Mouse (Mus musculus): ENCODE measurements around the gene Rab25. TPM values are rescaled to one million over a fixed set of nuclear protein-coding genes. Genes with fewer than 3 reads are reported as not detected.

Rab25 gene
- total RNA-seq, 2 experiments from 2014 or later = not detected

DNA sequence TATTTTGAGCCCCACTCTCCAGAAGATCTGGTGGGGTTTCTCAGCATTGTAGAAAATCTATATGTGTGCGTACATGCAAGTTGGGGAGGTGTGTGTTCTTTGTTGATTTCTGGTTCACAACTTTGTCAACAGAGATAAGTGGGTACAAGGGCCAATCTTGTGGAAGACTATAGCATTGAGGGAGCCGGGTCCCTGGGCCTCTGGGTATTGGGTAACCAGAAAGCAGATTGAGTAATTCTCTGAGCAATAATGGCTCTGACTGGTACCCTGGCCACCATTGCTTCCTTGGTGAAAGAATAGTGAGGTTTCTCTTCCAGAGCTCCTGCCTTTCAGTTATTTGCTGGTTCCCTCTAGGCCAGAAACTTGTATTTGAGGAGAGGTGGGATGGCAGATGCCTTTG, 21.0 kb upstream of the Rab25 start:
- intact Hi-C loops (cut with DNase I) = no loop called here

DNA sequence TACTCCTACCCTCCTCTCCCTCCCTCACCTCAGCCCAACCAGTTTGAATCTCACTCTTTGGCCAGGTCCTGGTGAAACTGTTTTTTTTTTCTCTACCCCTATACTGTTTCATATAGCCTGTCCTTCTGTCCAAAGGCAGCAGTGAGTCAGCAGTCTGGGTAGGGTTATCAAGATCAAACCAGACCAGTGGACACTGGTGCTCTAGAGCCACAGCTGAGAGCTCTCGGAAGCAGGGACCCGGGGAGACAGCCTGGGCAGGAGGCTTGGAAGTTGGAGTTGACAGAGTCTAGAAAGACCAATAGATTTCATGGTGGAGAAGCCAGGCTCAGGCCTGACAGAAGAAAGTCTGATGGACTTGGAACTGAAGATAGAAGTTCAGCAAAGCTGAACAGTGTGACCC, 20.5 kb upstream of the Rab25 start:
- intact Hi-C loops (cut with DNase I) = no loop called here
- DNase-seq (ENCODE audit: extremely low spot score in 1 of 2, low spot score in 2 of 2) = no peak

More for the DNA sequence above, 21.0 kb upstream of the Rab25 start:
- no peak for DNase-seq (ENCODE audit: extremely low spot score in 1 of 2, low spot score in 2 of 2)

DNA sequence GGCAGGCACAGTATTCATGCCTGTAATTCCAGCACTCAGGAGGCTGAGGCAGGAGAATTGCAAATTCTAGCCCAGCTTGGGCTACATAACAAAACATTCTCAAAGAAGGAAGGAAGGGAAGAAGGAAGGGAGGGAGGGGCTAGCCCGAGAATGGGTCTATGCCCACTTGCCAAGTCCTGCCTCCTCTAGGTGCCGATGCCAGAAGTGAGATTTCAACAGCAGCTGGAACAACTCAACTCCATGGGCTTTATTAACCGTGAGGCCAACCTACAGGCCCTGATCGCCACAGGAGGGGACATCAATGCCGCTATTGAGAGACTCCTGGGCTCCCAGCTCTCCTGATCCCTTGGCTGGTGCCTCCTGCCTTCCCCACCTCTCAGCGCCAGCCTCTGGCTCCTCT, 19.8 kb upstream of the Rab25 start:
- intact Hi-C loops (cut with DNase I) = no loop called here
- DNase-seq (ENCODE audit: extremely low spot score in 1 of 2, low spot score in 2 of 2) = no peak

DNA sequence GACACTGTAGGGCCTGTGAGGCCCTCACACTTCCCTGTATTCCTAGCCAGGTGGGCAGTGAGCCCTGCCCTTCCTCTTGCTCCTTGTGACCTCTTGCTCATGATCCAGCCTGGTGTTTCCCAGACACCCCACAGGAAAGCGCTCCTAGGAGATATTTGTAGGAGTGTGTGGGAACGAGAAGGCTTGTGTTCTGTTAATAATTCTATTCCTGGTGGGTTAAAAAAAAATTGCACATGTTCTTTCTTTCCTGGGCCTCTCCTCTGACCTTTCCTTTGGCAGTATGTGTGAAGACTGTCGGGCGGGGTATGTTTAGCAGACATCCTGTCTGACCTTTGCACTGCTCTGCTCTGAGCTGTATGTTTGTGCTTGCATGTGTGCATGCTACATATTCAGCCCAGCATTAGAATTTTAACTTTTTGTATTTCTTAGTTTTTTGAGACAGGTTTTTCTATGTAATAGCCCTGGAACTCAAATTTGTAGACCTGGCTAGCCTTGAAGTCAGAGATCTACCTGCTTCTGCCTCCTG, 18.5 kb upstream of the Rab25 start:
- intact Hi-C loops (cut with DNase I) = no loop called here
- no peak for DNase-seq (ENCODE audit: extremely low spot score in 1 of 2, low spot score in 2 of 2)

DNA sequence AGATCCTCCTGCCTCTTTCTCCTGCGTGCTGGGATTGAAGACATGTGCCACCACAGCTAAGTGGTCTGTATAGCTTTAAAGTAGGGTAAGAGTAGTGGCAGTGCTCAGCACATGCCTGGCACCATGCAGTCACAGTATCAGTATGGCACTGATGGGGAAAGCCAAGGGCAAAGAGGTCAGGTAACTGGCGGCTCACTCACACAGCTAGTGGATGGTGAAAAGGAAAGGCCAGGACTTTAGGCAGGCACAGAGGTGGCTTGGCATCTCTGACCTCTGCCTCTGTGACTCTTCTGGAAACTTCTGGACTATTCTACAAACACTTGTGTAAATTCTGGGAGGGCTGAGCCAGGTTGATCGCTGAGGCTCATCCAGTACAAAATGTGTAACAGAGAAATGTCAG, 18.0 kb upstream of the Rab25 start:
- intact Hi-C loops (cut with DNase I) = no loop called here
- no peak for DNase-seq (ENCODE audit: extremely low spot score in 1 of 2, low spot score in 2 of 2)

DNA sequence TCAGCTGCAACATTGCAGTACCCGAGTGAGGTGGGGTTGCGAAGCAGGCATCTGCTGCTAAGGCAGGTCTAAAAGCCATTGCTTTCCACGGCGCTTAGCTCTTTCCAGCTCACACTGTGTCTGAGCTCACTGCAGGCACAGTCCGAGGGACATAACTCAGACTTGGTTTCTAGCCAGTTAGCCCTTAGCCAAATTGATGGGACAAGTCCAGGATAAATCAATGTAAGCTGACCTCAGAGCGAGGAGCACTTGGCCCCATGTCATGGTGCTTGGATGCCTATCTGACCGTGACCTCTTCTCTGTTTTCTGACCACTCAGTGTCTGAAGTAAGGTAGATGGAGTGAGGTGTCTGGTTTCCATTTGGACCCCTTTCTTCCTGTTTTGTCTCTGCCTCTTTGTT, 15.9 kb upstream of the Rab25 start:
- no peak for DNase-seq (ENCODE audit: extremely low spot score in 1 of 2, low spot score in 2 of 2)
- intact Hi-C loops (cut with DNase I) = no loop called here

DNA sequence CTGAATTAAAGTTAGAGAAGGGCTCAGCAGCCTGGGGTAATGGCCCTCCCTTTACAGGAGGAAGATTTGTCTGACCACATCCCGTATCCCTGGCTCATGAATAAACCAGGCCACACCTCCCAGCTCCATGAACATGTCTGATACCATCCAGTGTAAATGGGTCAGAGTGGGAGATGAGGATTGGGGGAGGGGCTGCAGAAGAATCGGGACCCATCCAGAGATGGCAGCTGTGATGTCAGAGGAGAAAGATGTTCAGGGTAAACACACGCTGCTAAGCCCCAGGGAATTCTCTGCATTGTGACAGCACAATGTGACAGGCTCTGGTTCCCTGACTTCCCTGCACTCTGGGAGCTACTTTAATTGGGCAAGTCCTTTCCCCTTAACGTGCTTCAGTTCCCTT, 15.3 kb upstream of the Rab25 start:
- no peak for DNase-seq (ENCODE audit: extremely low spot score in 1 of 2, low spot score in 2 of 2)
- intact Hi-C loops (cut with DNase I) = no loop called here

DNA sequence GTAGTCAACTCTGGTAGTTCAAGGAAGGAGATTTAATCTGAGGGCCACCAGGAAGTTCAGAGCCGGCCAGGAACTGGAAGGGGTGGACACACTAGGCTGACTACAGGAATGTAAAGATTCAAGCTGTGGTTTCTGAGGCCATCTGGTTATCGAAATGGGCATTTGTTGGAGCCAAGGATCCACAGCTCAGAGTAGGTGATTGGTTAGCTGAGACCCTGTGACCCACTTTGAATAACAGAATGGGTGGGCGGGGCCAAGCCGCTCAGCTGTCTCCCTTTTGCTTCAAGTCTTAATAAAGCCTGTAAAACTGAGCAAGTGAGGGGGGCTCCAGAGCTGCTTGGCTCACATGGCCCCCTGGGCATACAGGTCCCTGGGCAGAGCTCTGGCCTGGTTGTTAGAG, 13.9 kb upstream of the Rab25 start:
- no peak for DNase-seq (ENCODE audit: extremely low spot score in 1 of 2, low spot score in 2 of 2)
- intact Hi-C loops (cut with DNase I) = no loop called here

DNA sequence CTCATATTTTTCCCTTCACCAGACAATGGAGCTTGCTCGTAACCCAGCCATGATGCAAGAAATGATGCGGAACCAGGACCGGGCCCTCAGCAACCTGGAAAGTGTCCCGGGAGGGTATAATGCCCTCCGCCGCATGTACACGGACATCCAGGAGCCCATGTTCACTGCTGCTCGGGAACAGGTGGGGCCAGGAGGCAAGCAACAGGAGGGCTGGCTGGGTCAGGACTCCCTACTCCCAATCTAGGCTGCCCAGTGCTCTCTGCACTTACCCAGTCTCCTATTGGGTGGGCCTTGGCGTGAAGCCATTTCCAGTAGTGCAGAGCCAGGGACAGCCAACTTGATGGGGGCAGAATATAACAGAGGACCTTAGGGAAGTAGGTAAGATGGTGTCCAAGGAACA, 11.5 kb upstream of the Rab25 start:
- DNase-seq (ENCODE audit: extremely low spot score in 1 of 2, low spot score in 2 of 2) = no peak
- intact Hi-C loops (cut with DNase I) = no loop called here

DNA sequence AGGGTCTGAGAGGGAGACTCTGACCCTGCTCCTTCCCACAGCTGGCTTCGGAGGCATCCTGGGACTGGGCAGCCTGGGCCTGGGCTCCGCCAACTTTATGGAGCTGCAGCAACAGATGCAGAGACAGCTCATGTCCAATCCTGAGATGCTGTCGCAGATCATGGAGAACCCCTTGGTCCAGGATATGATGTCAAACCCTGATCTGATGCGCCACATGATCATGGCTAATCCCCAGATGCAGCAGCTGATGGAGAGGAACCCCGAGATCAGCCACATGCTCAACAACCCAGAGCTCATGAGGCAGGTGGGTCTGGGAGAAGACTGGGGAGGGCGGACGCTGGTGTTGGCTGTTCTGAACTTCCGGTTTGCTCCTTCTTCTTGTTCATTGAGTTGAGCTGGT, 8.5 kb upstream of the Rab25 start:
- intact Hi-C loops (cut with DNase I) = no loop called here
- DNase-seq (ENCODE audit: extremely low spot score in 1 of 2, low spot score in 2 of 2) = no peak

DNA sequence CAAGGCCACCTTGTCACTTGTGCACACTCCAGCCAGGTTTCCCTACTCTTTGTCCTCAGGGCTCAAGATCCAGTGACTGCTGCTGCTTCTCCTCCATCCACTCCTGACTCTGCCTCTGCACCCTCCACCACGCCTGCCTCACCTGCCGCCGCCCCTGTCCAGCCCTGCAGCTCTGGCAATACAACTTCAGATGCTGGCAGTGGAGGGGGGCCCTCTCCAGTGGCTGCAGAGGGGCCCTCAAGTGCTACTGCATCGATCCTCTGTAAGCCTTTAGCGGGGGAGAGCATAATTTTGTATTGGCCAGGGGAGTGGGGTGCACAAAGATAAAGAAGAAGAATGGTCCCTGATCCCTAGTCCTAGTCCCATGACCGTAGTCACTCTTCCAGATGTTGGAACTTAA, 7.6 kb upstream of the Rab25 start:
- intact Hi-C loops (cut with DNase I) = no loop called here
- no peak for DNase-seq (ENCODE audit: extremely low spot score in 1 of 2, low spot score in 2 of 2)

DNA sequence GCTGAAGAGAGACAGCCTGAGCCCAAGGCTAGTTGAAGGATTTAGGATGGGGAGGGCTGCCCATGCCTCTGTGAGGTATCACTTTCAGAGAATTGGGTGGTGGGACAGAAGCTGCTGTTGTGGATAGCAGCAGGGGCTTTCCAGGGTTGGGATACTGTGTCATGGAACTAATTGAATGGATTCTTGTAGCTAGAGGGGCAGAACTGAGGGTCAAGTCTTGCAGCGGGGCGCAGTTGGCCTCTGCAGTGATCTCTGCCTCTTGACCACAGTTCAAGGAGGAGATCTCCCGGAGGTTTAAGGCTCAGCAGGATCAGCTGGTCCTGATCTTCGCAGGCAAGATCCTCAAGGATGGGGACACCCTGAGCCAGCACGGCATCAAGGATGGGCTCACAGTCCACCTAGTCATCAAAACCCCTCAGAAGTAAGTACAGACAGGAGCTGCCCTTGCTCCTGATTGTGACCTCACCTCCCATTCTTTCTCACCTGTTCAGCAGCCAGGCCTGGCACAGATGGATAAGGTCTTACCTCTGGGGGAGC, 7.0 kb upstream of the Rab25 start:
- no peak for DNase-seq (ENCODE audit: extremely low spot score in 1 of 2, low spot score in 2 of 2)
- intact Hi-C loops (cut with DNase I) = no loop called here

DNA sequence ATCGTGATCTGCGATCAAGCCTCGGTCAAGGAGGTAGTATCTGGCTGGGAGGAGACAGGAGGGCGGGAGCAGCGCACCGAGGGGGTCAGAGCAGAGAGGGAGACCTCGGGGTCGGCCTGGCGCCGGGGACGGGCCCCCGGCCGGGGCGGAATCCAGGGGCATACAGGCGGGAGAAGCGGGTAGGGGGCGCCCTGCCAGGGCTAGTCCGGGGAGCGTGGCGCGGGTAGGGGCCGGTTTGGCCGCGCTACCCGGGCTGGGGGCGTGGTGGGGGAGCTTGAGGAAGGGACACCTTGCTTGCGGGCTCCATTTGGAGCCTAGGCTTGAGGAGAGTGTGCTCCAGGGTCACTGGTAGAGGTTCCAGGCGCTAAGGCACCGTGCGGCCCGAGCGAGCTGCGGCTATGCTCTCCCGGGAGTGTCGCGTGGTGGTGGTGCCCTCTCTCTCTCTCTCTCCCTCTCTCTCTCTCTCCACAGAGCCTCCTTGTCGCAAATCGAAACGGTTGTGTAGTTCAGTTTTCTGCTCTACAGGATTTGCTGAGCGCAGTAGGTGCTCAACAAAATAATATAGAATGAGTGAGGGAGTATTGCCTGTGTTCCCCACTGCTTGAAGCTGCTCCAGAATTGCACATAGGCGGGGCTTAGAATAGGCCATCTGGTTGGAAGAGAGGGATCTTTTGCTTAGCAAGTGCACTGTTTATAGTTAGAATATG, 5.9 kb upstream of the Rab25 start:
- intact Hi-C loops (cut with DNase I) = no loop called here
- DNase-seq (ENCODE audit: extremely low spot score in 1 of 2, low spot score in 2 of 2) = peak in 1 of 2 experiments; percentile 83

DNA sequence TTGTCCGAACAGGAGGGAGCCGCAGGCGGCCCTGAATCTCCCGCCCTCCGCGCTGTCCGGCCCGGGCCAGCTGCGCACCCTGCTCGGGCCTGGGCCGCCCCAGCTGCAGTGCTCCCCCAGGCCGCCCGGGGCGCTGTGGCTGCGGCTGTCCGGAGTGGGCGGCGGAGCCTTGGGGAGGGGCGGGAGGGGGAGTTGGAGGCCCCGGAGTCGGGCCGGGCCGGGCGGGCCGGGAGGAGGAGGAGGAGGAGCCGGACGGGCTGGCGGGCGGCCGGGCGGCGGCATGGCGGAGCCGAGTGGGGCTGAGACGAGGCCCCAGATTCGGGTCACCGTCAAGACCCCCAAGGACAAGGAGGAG, 5.4 kb upstream of the Rab25 start, which contains the start of gene Ubqln4:
Ubqln4 (plus strand) TSS at position 234 of the 355 bp plus-strand sequence.
- DNase-seq (ENCODE audit: extremely low spot score in 1 of 2, low spot score in 2 of 2) = peak; percentile 80 to 93
- intact Hi-C loops (cut with DNase I) = no loop called here

DNA sequence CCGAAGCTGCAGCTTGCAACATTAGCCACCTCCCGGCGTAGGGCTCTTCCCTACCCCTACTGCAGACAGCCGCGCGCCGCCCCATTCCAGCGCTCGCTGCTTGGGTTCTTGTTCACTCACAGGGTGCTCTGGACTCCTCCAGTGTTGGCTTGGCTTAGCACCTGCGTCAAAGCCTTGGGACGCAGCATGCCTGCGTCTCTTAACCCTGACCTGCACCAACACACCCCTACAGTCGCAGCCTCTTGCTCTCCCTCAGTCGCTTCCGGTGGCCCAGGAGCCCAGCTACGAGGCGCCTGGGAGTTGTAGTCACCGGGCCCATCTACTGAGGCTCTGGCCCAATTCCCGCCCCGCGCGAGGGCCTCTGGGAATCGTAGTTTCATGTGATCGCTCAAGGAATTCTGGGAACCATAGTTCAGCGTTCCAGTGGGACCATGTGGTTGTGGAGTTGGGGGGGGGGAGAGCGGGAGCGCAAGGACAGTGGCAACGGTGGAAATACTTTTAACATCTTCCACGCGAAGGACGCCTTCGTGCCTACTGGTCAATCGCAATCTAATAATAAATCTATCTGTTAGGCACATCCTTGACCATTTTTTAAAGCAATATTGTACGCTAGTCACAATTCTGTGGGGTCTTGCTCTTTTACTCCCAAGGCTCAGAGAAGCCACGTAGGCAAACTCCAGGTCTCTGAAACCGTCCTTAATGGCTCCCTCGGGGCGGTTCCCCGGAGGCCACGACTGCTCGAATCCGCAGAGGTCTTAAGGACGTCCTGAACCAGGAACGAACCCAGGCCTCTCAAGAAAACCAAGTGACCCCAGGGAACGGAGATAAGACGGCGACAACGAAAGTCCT, 4.8 kb upstream of the Rab25 start, which contains the start of gene Lamtor2:
Lamtor2 (minus strand) TSS at position 399 of the 849 bp plus-strand sequence.
- peak; percentile 98 to 99 for DNase-seq (ENCODE audit: extremely low spot score in 1 of 2, low spot score in 2 of 2)
- intact Hi-C loops (cut with DNase I) = no loop called here

DNA sequence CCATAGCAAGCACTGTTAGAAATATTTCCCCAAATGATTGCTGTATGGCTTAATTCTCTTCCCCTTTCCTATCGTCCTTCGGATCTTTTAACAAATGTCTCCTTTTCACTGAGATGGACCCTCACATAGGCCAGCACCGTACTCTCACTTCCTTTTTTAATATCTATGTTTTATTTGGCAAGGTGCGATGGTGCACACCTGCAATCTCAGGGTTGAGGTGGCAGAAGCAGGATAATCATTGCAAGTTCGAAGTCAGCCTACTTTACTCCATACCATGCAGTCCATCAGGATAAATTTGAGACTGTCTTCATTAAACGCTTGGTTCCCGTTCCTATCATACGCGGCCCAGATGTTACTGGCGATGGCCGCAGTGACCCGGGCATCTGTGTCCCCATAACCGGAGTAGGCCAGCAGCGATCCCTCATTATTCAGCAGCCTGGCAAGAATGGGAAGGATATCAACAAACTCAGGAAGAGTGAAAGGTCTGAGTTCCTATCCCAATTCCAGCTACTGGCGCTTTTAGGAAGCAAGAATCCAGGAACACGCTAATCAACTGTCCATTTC, 4.1 kb upstream of the Rab25 start:
- intact Hi-C loops (cut with DNase I) = no loop called here
- no peak for DNase-seq (ENCODE audit: extremely low spot score in 1 of 2, low spot score in 2 of 2)

DNA sequence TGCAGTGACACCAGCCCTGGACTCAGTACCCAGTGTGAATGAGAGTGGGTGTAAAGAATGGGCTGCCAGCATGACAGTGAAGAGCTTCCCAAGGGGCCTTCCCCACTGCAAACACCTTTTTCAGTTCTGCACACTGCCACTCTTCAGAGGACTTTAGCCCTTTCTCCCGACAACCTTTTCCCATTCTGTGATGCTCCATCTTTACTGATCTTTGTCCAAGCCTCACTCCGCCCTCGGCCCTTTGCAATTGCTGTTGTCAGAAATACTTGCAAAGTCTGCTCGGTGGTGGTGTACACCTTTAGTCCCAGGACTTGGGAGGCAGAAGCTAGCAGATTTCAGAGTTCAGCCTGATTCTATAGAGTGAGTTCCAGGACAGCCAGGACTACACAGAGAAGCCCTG, 3.5 kb upstream of the Rab25 start:
- no peak for DNase-seq (ENCODE audit: extremely low spot score in 1 of 2, low spot score in 2 of 2)
- intact Hi-C loops (cut with DNase I) = no loop called here

DNA sequence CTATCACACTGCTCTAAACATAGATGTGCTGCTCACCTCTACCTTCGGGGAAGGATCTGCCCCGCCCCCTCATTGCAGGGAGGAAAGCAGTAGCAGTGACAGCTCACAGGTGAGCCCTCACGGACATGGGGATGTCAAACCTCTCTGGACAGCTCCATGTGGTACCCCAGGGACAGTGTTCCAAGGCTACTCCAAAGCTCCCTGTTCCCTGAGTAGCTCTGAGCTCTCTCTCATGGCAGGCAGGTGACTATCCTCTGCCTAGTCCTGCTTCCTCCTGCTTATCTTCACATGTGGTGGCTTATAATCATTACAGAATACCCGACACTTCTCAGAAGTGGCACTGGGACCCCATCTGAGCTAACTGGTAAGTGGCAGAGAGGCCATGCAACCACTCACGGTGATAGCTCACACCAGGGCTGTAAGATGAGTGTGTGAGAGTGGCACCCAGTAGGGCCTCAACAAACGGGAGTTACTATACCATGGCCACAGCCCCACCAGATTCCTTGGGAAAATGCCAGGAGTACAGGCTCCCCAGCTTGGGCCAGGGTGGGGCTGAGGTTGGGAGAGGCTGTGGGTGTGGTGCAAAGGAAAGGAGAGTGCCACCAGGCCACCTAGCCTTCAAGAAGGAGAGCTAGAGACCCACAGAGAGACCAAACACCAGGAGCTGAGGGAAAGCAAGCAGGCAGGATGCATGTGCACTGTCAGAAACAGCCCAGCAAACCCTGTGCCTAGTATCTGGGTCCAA, 1.3 kb downstream of the Rab25 start:
- DNase-seq (ENCODE audit: extremely low spot score in 1 of 2, low spot score in 2 of 2) = no peak

More for the DNA sequence above, 1.3 kb downstream of the Rab25 start:
- intact Hi-C loops (cut with DNase I) = no loop called here

Data from left cerebral cortex, postnatal 10 days (tissue).